Mouse (Mus musculus): Measurements from ENCODE around the gene Mrap. TPM values are rescaled to one million over a fixed set of nuclear protein-coding genes. Genes with fewer than 3 reads are reported as not detected.

Mrap gene
- total RNA-seq, 1 experiment, result not detected

DNA sequence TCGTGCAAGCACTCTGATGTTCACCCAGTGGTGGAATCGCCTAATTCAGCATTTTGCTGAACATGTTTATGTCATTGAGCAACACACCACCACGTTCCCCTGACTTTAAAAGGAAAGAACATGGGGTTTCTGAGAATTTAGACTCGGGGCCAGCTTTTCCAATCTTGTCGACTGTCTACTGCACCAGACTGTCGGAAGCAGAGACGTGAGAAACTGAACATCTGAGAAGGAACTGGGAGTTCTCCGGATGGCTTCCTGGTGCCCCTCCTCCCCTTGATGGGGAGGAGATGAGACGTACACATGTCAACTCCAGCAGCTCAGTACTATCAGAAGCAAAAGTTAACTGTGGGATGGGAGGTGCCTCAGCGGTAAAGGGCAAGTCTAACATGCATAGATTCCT lies 42.9 kb upstream of the Mrap start:
- Histone ChIP-seq H3K9me3 (ENCODE audit: control insufficient read depth, insufficient read depth, low read depth, low read length) (no peaks in the 10 kb centered on the region), H3K4me3 (ENCODE audit: insufficient read depth in 1 of 2, low read depth in 1 of 2, low read length in 2 of 2, poor library complexity in 1 of 2, severe bottlenecking in 1 of 2) (no peak overlapping the region), H3K9ac (ENCODE audit: insufficient read depth, low read depth, low read length, poor library complexity, severe bottlenecking) (no peak overlapping the region), H3K4me1 (ENCODE audit: control insufficient read depth in 2 of 2, insufficient read depth in 2 of 2, low read length in 2 of 2, poor library complexity in 1 of 2) (no peaks in the 10 kb centered on the region), H3K27ac (ENCODE audit: insufficient read depth, low read depth, low read length, poor library complexity, severe bottlenecking) (no peak overlapping the region), H3K36me3 (ENCODE audit: control insufficient read depth, insufficient read depth, low read length, poor library complexity, severe bottlenecking) (no peaks in the 10 kb centered on the region)
- in situ Hi-C loops (cut with MboI; ENCODE audit: low sequenced_read_pairs in 2 of 2, unreplicated experiment in 2 of 2), result no loop called here
- TF ChIP-seq ZNF384 (IDR thresholded peaks at IDR 0.05; ENCODE audit: low read depth, low read length) (no peak), CHD2 (IDR thresholded peaks at IDR 0.05; ENCODE audit: low read depth, low read length) (no peak), HCFC1 (IDR thresholded peaks at IDR 0.05; ENCODE audit: borderline replicate concordance, insufficient read depth, low read length) (no peak), MAFK (IDR thresholded peaks at IDR 0.05; ENCODE audit: insufficient read depth, low read depth, low read length) (no peak), ZC3H11A (IDR thresholded peaks at IDR 0.05; ENCODE audit: borderline replicate concordance, low read depth, low read length) (no peak)
- DNase-seq (ENCODE audit: low read depth, low spot score), result no peak

GRCm38 (mm10) chr16:90696306-90696705 lies 41.7 kb upstream of the Mrap start:
- no peak for DNase-seq (ENCODE audit: low read depth, low spot score)
- no peak overlapping the region for H3K9ac ChIP-seq (ENCODE audit: insufficient read depth, low read depth, low read length, poor library complexity, severe bottlenecking)
- H3K4me3 ChIP-seq (ENCODE audit: insufficient read depth in 1 of 2, low read depth in 1 of 2, low read length in 2 of 2, poor library complexity in 1 of 2, severe bottlenecking in 1 of 2), result no peak overlapping the region
- H3K9me3 ChIP-seq (ENCODE audit: control insufficient read depth, insufficient read depth, low read depth, low read length), result no peaks in the 10 kb centered on the region
- in situ Hi-C loops (cut with MboI; ENCODE audit: low sequenced_read_pairs in 2 of 2, unreplicated experiment in 2 of 2), result no loop called here
- H3K36me3 ChIP-seq (ENCODE audit: control insufficient read depth, insufficient read depth, low read length, poor library complexity, severe bottlenecking), result no peaks in the 10 kb centered on the region
- TF ChIP-seq MAFK (IDR thresholded peaks at IDR 0.05; ENCODE audit: insufficient read depth, low read depth, low read length) (no peak), ZC3H11A (IDR thresholded peaks at IDR 0.05; ENCODE audit: borderline replicate concordance, low read depth, low read length) (no peak), ZNF384 (IDR thresholded peaks at IDR 0.05; ENCODE audit: low read depth, low read length) (no peak), CHD2 (IDR thresholded peaks at IDR 0.05; ENCODE audit: low read depth, low read length) (no peak), HCFC1 (IDR thresholded peaks at IDR 0.05; ENCODE audit: borderline replicate concordance, insufficient read depth, low read length) (no peak)
- no peak overlapping the region for H3K27ac ChIP-seq (ENCODE audit: insufficient read depth, low read depth, low read length, poor library complexity, severe bottlenecking)
- no peaks in the 10 kb centered on the region for H3K4me1 ChIP-seq (ENCODE audit: control insufficient read depth in 2 of 2, insufficient read depth in 2 of 2, low read length in 2 of 2, poor library complexity in 1 of 2)

DNA sequence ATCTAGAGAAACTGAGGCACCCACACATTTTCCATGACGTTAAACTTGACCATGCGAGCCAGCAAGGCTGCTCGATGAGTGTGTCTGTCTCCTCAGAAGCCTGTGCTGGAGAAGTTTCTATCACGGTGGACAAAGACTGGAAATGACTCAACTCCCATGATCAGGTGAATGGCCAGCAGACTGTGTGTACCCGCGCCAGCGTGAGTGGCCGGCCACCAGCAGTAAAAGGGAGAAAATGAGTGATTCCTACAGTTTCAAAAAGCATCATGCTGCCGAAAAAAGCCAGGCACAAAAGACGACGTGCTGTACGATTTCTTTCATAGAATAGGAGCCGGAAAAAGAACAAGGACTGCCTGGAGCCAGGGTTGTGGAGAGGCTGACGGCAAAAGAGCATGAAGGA lies 38.6 kb upstream of the Mrap start:
- TF ChIP-seq HCFC1 (IDR thresholded peaks at IDR 0.05; ENCODE audit: borderline replicate concordance, insufficient read depth, low read length), result no peak
- TF ChIP-seq MAFK (IDR thresholded peaks at IDR 0.05; ENCODE audit: insufficient read depth, low read depth, low read length), result no peak
- no peak for TF ChIP-seq CHD2 (IDR thresholded peaks at IDR 0.05; ENCODE audit: low read depth, low read length)
- TF ChIP-seq ZNF384 (IDR thresholded peaks at IDR 0.05; ENCODE audit: low read depth, low read length), result no peak
- no peak for TF ChIP-seq ZC3H11A (IDR thresholded peaks at IDR 0.05; ENCODE audit: borderline replicate concordance, low read depth, low read length)
- Histone ChIP-seq H3K9me3 (ENCODE audit: control insufficient read depth, insufficient read depth, low read depth, low read length) (no peaks in the 10 kb centered on the region), H3K4me3 (ENCODE audit: insufficient read depth in 1 of 2, low read depth in 1 of 2, low read length in 2 of 2, poor library complexity in 1 of 2, severe bottlenecking in 1 of 2) (no peak overlapping the region), H3K27ac (ENCODE audit: insufficient read depth, low read depth, low read length, poor library complexity, severe bottlenecking) (no peak overlapping the region), H3K4me1 (ENCODE audit: control insufficient read depth in 2 of 2, insufficient read depth in 2 of 2, low read length in 2 of 2, poor library complexity in 1 of 2) (peaks cover 0 to 1% of the 10 kb centered on the region in 2 experiments; a peak in 1 of 4 replicates), H3K36me3 (ENCODE audit: control insufficient read depth, insufficient read depth, low read length, poor library complexity, severe bottlenecking) (no peaks in the 10 kb centered on the region), H3K9ac (ENCODE audit: insufficient read depth, low read depth, low read length, poor library complexity, severe bottlenecking) (no peak overlapping the region)
- in situ Hi-C loops (cut with MboI; ENCODE audit: low sequenced_read_pairs in 2 of 2, unreplicated experiment in 2 of 2), result no loop called here
- no peak for DNase-seq (ENCODE audit: low read depth, low spot score)

DNA sequence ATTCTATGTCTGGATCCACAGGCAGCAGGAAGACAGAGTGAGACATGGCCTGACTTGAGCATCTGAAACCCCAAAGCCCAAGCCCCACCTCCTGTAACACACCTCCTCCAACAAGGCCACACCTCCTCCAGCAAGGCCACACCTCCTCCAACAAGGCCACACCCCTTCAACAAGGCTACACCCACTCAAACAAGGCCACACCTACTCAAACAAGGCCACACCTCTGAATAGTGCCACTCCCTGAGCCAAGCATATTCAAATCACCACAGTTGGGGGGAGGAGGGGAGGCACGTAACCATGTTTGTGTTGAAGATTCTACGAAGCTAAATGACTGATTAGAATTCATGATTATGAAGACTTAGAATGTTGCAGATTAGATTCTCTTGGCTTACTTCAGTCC lies 36.5 kb upstream of the Mrap start:
- Histone ChIP-seq H3K9me3 (ENCODE audit: control insufficient read depth, insufficient read depth, low read depth, low read length) (no peaks in the 10 kb centered on the region), H3K4me1 (ENCODE audit: control insufficient read depth in 2 of 2, insufficient read depth in 2 of 2, low read length in 2 of 2, poor library complexity in 1 of 2) (peaks cover 0 to 1% of the 10 kb centered on the region in 2 experiments; a peak in 1 of 4 replicates), H3K36me3 (ENCODE audit: control insufficient read depth, insufficient read depth, low read length, poor library complexity, severe bottlenecking) (no peaks in the 10 kb centered on the region), H3K27ac (ENCODE audit: insufficient read depth, low read depth, low read length, poor library complexity, severe bottlenecking) (no peak overlapping the region), H3K4me3 (ENCODE audit: insufficient read depth in 1 of 2, low read depth in 1 of 2, low read length in 2 of 2, poor library complexity in 1 of 2, severe bottlenecking in 1 of 2) (no peak overlapping the region), H3K9ac (ENCODE audit: insufficient read depth, low read depth, low read length, poor library complexity, severe bottlenecking) (no peak overlapping the region)
- in situ Hi-C loops (cut with MboI; ENCODE audit: low sequenced_read_pairs in 2 of 2, unreplicated experiment in 2 of 2), result no loop called here
- no peak for DNase-seq (ENCODE audit: low read depth, low spot score)
- TF ChIP-seq ZC3H11A (IDR thresholded peaks at IDR 0.05; ENCODE audit: borderline replicate concordance, low read depth, low read length) (no peak), MAFK (IDR thresholded peaks at IDR 0.05; ENCODE audit: insufficient read depth, low read depth, low read length) (no peak), HCFC1 (IDR thresholded peaks at IDR 0.05; ENCODE audit: borderline replicate concordance, insufficient read depth, low read length) (no peak), CHD2 (IDR thresholded peaks at IDR 0.05; ENCODE audit: low read depth, low read length) (no peak), ZNF384 (IDR thresholded peaks at IDR 0.05; ENCODE audit: low read depth, low read length) (no peak)

- no peaks in the 10 kb centered on the region for H3K9me3 ChIP-seq (ENCODE audit: control insufficient read depth, insufficient read depth, low read depth, low read length)
- in situ Hi-C loops (cut with MboI; ENCODE audit: low sequenced_read_pairs in 2 of 2, unreplicated experiment in 2 of 2), result no loop called here
- no peak overlapping the region for H3K27ac ChIP-seq (ENCODE audit: insufficient read depth, low read depth, low read length, poor library complexity, severe bottlenecking)
- H3K4me1 ChIP-seq (ENCODE audit: control insufficient read depth in 2 of 2, insufficient read depth in 2 of 2, low read length in 2 of 2, poor library complexity in 1 of 2), result peaks cover 0 to 1% of the 10 kb centered on the region in 2 experiments; a peak in 1 of 4 replicates
- no peak overlapping the region for H3K4me3 ChIP-seq (ENCODE audit: insufficient read depth in 1 of 2, low read depth in 1 of 2, low read length in 2 of 2, poor library complexity in 1 of 2, severe bottlenecking in 1 of 2)
- no peak overlapping the region for H3K9ac ChIP-seq (ENCODE audit: insufficient read depth, low read depth, low read length, poor library complexity, severe bottlenecking)
- no peak for TF ChIP-seq MAFK (IDR thresholded peaks at IDR 0.05; ENCODE audit: insufficient read depth, low read depth, low read length)
- no peak for TF ChIP-seq ZC3H11A (IDR thresholded peaks at IDR 0.05; ENCODE audit: borderline replicate concordance, low read depth, low read length)
- no peak for TF ChIP-seq HCFC1 (IDR thresholded peaks at IDR 0.05; ENCODE audit: borderline replicate concordance, insufficient read depth, low read length)
- no peak for TF ChIP-seq ZNF384 (IDR thresholded peaks at IDR 0.05; ENCODE audit: low read depth, low read length)
- TF ChIP-seq CHD2 (IDR thresholded peaks at IDR 0.05; ENCODE audit: low read depth, low read length), result no peak
- H3K36me3 ChIP-seq (ENCODE audit: control insufficient read depth, insufficient read depth, low read length, poor library complexity, severe bottlenecking), result no peaks in the 10 kb centered on the region
- DNase-seq (ENCODE audit: low read depth, low spot score), result no peak
Measured at GRCm38 (mm10) chr16:90703646-90704045, 34.4 kb upstream of the Mrap start.
